Mouse (Mus musculus): Measurements from ENCODE around the gene Eras. TPM values are rescaled to one million over a fixed set of nuclear protein-coding genes. Genes with fewer than 3 reads are reported as not detected.
A peak's percentile ranks its signal among the peaks of the same experiment; 100 is the strongest.
"Not testable (repeated sequence)": the region's sequence is repeated elsewhere in the genome, so short reads cannot be mapped to it uniquely, and the experiment has no call there.

Eras gene
- polyA plus RNA-seq, 1 experiment from 2014 or later: not detected

- H3K36me3 ChIP-seq (ENCODE audit: insufficient read depth, low read length); H3K4me1 ChIP-seq (ENCODE audit: insufficient read depth, low read length); ATAC-seq (ENCODE audit: low FRiP score, low TSS enrichment); H3K9me3 ChIP-seq (ENCODE audit: low read length); H3K9ac ChIP-seq (replicated peaks; ENCODE audit: low read length); H3K27ac ChIP-seq (ENCODE audit: low read length); H3K4me2 ChIP-seq (replicated peaks; ENCODE audit: low read depth, low read length); H3K4me3 ChIP-seq (ENCODE audit: low read length): not testable (repeated sequence)
- WGBS: 66% methylated on average over 6 of the region's 6 CpGs
- peaks cover 41% of the 10 kb centered on the region for H3K27me3 ChIP-seq (ENCODE audit: insufficient read depth, low read length)
These were observed 10.4 kb downstream of the Eras start for GRCm38 (mm10) chrX:7917960-7918359.

- not testable (repeated sequence) for H3K9ac ChIP-seq (replicated peaks; ENCODE audit: low read length); H3K27ac ChIP-seq (ENCODE audit: low read length); ATAC-seq (ENCODE audit: low FRiP score, low TSS enrichment); H3K4me1 ChIP-seq (ENCODE audit: insufficient read depth, low read length); H3K36me3 ChIP-seq (ENCODE audit: insufficient read depth, low read length); H3K4me2 ChIP-seq (replicated peaks; ENCODE audit: low read depth, low read length); H3K9me3 ChIP-seq (ENCODE audit: low read length); H3K4me3 ChIP-seq (ENCODE audit: low read length)
- 22% methylated on average over 3 of the region's 3 CpGs for WGBS
- H3K27me3 ChIP-seq (ENCODE audit: insufficient read depth, low read length): peaks cover 18% of the 10 kb centered on the region
These were observed 12.7 kb downstream of the Eras start for GRCm38 (mm10) chrX:7915669-7916068.

GRCm38 (mm10) chrX:7910473-7910872, 17.9 kb downstream of the Eras start:
- Histone ChIP-seq H3K9me3 (ENCODE audit: low read length) (no peaks in the 10 kb centered on the region), H3K27ac (ENCODE audit: low read length) (no peak overlapping the region), H3K9ac (replicated peaks; ENCODE audit: low read length) (no peak overlapping the region), H3K4me1 (ENCODE audit: insufficient read depth, low read length) (no peaks in the 10 kb centered on the region), H3K4me3 (ENCODE audit: low read length) (no peak overlapping the region), H3K36me3 (ENCODE audit: insufficient read depth, low read length) (0 out of 2 replicates have a peak, but pooled peaks cover 4% of the 10 kb centered on the region), H3K4me2 (replicated peaks; ENCODE audit: low read depth, low read length) (no peak overlapping the region), H3K27me3 (ENCODE audit: insufficient read depth, low read length) (no peaks in the 10 kb centered on the region)
- ATAC-seq (ENCODE audit: low FRiP score, low TSS enrichment): no peak
- 64% methylated on average over 6 of the region's 6 CpGs for WGBS

GRCm38 (mm10) chrX:7909242-7909641, 19.2 kb downstream of the Eras start, which contains the start of gene Gm10490:
Gene Gm10490, plus strand, starts transcription at chrX:7909542.
- 91% methylated on average over 4 of the region's 4 CpGs for WGBS
- H3K4me1 ChIP-seq (ENCODE audit: insufficient read depth, low read length); H3K27me3 ChIP-seq (ENCODE audit: insufficient read depth, low read length); H3K4me3 ChIP-seq (ENCODE audit: low read length); H3K9me3 ChIP-seq (ENCODE audit: low read length); ATAC-seq (ENCODE audit: low FRiP score, low TSS enrichment); H3K27ac ChIP-seq (ENCODE audit: low read length); H3K9ac ChIP-seq (replicated peaks; ENCODE audit: low read length); H3K36me3 ChIP-seq (ENCODE audit: insufficient read depth, low read length); H3K4me2 ChIP-seq (replicated peaks; ENCODE audit: low read depth, low read length): not testable (repeated sequence)

- H3K27ac ChIP-seq (ENCODE audit: low read length): no peak within 1 kb of the TSS
- WGBS: 92% methylated on average over 5 of the region's 5 CpGs
- no peak within 1 kb of the TSS for H3K9ac ChIP-seq (replicated peaks; ENCODE audit: low read length)
- H3K27me3 ChIP-seq (ENCODE audit: insufficient read depth, low read length): no peaks in the 10 kb centered on the region
- H3K4me1 ChIP-seq (ENCODE audit: insufficient read depth, low read length): no peaks in the 10 kb centered on the region
- H3K4me2 ChIP-seq (replicated peaks; ENCODE audit: low read depth, low read length): no peak within 1 kb of the TSS
- no peaks in the 10 kb centered on the region for H3K9me3 ChIP-seq (ENCODE audit: low read length)
- ATAC-seq (ENCODE audit: low FRiP score, low TSS enrichment): no peak
- H3K4me3 ChIP-seq (ENCODE audit: low read length): no peak within 1 kb of the TSS
- H3K36me3 ChIP-seq (ENCODE audit: insufficient read depth, low read length): 0 out of 2 replicates have a peak, but pooled peaks cover 4% of the 10 kb centered on the region
These were observed 20.7 kb downstream of the Eras start, which contains the start of gene Gm10491 for GRCm38 (mm10) chrX:7907735-7908134. Gene Gm10491, minus strand, starts transcription at chrX:7907835.

- Histone ChIP-seq H3K4me2 (replicated peaks; ENCODE audit: low read depth, low read length) (no peak overlapping the region), H3K4me1 (ENCODE audit: insufficient read depth, low read length) (no peaks in the 10 kb centered on the region), H3K4me3 (ENCODE audit: low read length) (no peak overlapping the region), H3K36me3 (ENCODE audit: insufficient read depth, low read length) (0 out of 2 replicates have a peak, but pooled peaks cover 4% of the 10 kb centered on the region), H3K9me3 (ENCODE audit: low read length) (no peaks in the 10 kb centered on the region), H3K27me3 (ENCODE audit: insufficient read depth, low read length) (no peaks in the 10 kb centered on the region), H3K27ac (ENCODE audit: low read length) (no peak overlapping the region), H3K9ac (replicated peaks; ENCODE audit: low read length) (no peak overlapping the region)
- no peak for ATAC-seq (ENCODE audit: low FRiP score, low TSS enrichment)
- WGBS: 88% methylated on average over 5 of the region's 5 CpGs
These were observed 24.0 kb downstream of the Eras start for GRCm38 (mm10) chrX:7904441-7904840.

- H3K4me2 ChIP-seq (replicated peaks; ENCODE audit: low read depth, low read length): peak within 1 kb of the TSS; percentile 61
- 0 out of 2 replicates have a peak, but pooled peaks cover 3% of the 10 kb centered on the region for H3K4me1 ChIP-seq (ENCODE audit: insufficient read depth, low read length)
- H3K27me3 ChIP-seq (ENCODE audit: insufficient read depth, low read length): no peaks in the 10 kb centered on the region
- H3K9me3 ChIP-seq (ENCODE audit: low read length): no peaks in the 10 kb centered on the region
- peak within 1 kb of the TSS; percentile 67 for H3K4me3 ChIP-seq (ENCODE audit: low read length)
- peak; percentile 99 for ATAC-seq (ENCODE audit: low FRiP score, low TSS enrichment)
- H3K36me3 ChIP-seq (ENCODE audit: insufficient read depth, low read length): peaks cover 15% of the 10 kb centered on the region
- peak within 1 kb of the TSS; percentile 94 for H3K27ac ChIP-seq (ENCODE audit: low read length)
- peak within 1 kb of the TSS; percentile 76 for H3K9ac ChIP-seq (replicated peaks; ENCODE audit: low read length)
- 20% methylated on average over 62 of the region's 62 CpGs for WGBS
These were observed 29.2 kb downstream of the Eras start, which contains the start of the genes Pqbp1 and Timm17b for GRCm38 (mm10) chrX:7898880-7899874. Gene Pqbp1, minus strand, starts transcription at chrX:7899269. Gene Timm17b, plus strand, starts transcription at chrX:7899357.

- 25% methylated on average over 13 of the region's 13 CpGs for WGBS
These were observed 30.2 kb downstream of the Eras start for GRCm38 (mm10) chrX:7898211-7898610.

GRCm38 (mm10) chrX:7883841-7884567, 44.4 kb downstream of the Eras start, which contains the start of gene Slc35a2:
Gene Slc35a2, plus strand, starts transcription at chrX:7884028.
- Histone ChIP-seq H3K36me3 (ENCODE audit: insufficient read depth, low read length) (no peaks in the 10 kb centered on the region), H3K9me3 (ENCODE audit: low read length) (no peaks in the 10 kb centered on the region), H3K27me3 (ENCODE audit: insufficient read depth, low read length) (no peaks in the 10 kb centered on the region), H3K27ac (ENCODE audit: low read length) (peak within 1 kb of the TSS; percentile 85), H3K4me2 (replicated peaks; ENCODE audit: low read depth, low read length) (peak within 1 kb of the TSS; percentile 65), H3K9ac (replicated peaks; ENCODE audit: low read length) (peak within 1 kb of the TSS; percentile 66), H3K4me3 (ENCODE audit: low read length) (peak within 1 kb of the TSS; percentile 69), H3K4me1 (ENCODE audit: insufficient read depth, low read length) (0 out of 2 replicates have a peak, but pooled peaks cover 5% of the 10 kb centered on the region)
- ATAC-seq (ENCODE audit: low FRiP score, low TSS enrichment): peak; percentile 96
- 20% methylated on average over 49 of the region's 49 CpGs for WGBS

More at GRCm38 (mm10) chrX:7898211-7898610, 30.2 kb downstream of the Eras start:
- Histone ChIP-seq H3K27ac (ENCODE audit: low read length) (no peak overlapping the region), H3K36me3 (ENCODE audit: insufficient read depth, low read length) (peaks cover 15% of the 10 kb centered on the region), H3K9ac (replicated peaks; ENCODE audit: low read length) (peak overlapping the region; percentile 76), H3K27me3 (ENCODE audit: insufficient read depth, low read length) (no peaks in the 10 kb centered on the region), H3K4me1 (ENCODE audit: insufficient read depth, low read length) (0 out of 2 replicates have a peak, but pooled peaks cover 3% of the 10 kb centered on the region), H3K9me3 (ENCODE audit: low read length) (no peaks in the 10 kb centered on the region), H3K4me3 (ENCODE audit: low read length) (peak overlapping the region; percentile 67), H3K4me2 (replicated peaks; ENCODE audit: low read depth, low read length) (peak overlapping the region; percentile 61)
- ATAC-seq (ENCODE audit: low FRiP score, low TSS enrichment): no peak
